Mouse (Mus musculus) layer of hippocampus, postnatal 36 days (tissue): ENCODE measurements around the gene Lman1l. TPM values are rescaled to one million over a fixed set of nuclear protein-coding genes. Genes with fewer than 3 reads are reported as not detected.
A peak's percentile ranks its signal among the peaks of the same experiment; 100 is the strongest.

Experiments
- DNase-seq, 2 experiments: peaks; one replicate each; pipeline ENCODE4 v3.0.0; 2022
- total RNA-seq, 2 experiments: library from RNA; stranded (reverse); gene quantifications; 2 replicates each; pipeline ENCODE4 v1.2.3; 2021

Lman1l gene
- total RNA-seq, 2 experiments from 2014 or later = not detected

GRCm38 (mm10) chr9:57617556-57618169 is 2.9 kb downstream of the Lman1l start:
- no peak for DNase-seq

- DNase-seq = no peak
Measured at GRCm38 (mm10) chr9:57614786-57615185, 5.8 kb downstream of the Lman1l start.

- DNase-seq = no peak
Measured at GRCm38 (mm10) chr9:57613975-57614374, 6.6 kb downstream of the Lman1l start.

- DNase-seq = no peak
Measured at GRCm38 (mm10) chr9:57612587-57612986, 8.0 kb downstream of the Lman1l start.

GRCm38 (mm10) chr9:57610359-57610826 is 10.2 kb downstream of the Lman1l start:
- no peak for DNase-seq

- no peak for DNase-seq
Measured at GRCm38 (mm10) chr9:57609803-57610202, 10.8 kb downstream of the Lman1l start.

GRCm38 (mm10) chr9:57606139-57606851 is 14.3 kb downstream of the Lman1l start, which contains the start of gene Cplx3:
Cplx3 (minus strand) TSS chr9:57606281.
- DNase-seq = no peak

- DNase-seq = no peak
Measured at GRCm38 (mm10) chr9:57605503-57605902, 15.1 kb downstream of the Lman1l start.

- no peak for DNase-seq
Measured at GRCm38 (mm10) chr9:57604875-57605274, 15.7 kb downstream of the Lman1l start.

- no peak for DNase-seq
Measured at GRCm38 (mm10) chr9:57602098-57602497, 18.5 kb downstream of the Lman1l start.

- peak; percentile 62 to 76 for DNase-seq
Measured at GRCm38 (mm10) chr9:57601353-57601706, 19.2 kb downstream of the Lman1l start.

- DNase-seq = no peak
Measured at GRCm38 (mm10) chr9:57600620-57601352, 19.8 kb downstream of the Lman1l start.

GRCm38 (mm10) chr9:57598851-57599563 is 21.6 kb downstream of the Lman1l start:
- no peak for DNase-seq

- DNase-seq = no peak
Measured at GRCm38 (mm10) chr9:57597929-57598382, 22.6 kb downstream of the Lman1l start.

GRCm38 (mm10) chr9:57597265-57597664 is 23.3 kb downstream of the Lman1l start:
- no peak for DNase-seq

- no peak for DNase-seq
Measured at GRCm38 (mm10) chr9:57594174-57594509, 26.4 kb downstream of the Lman1l start.

- DNase-seq = no peak
Measured at GRCm38 (mm10) chr9:57593454-57594173, 27.0 kb downstream of the Lman1l start.

GRCm38 (mm10) chr9:57590726-57591125 is 29.8 kb downstream of the Lman1l start:
- DNase-seq = no peak

GRCm38 (mm10) chr9:57589224-57590126 is 31.1 kb downstream of the Lman1l start, which contains the start of gene Ulk3:
Ulk3 (plus strand) TSS chr9:57589452.
- DNase-seq = peak; percentile 77 to 78

- no peak for DNase-seq
Measured at GRCm38 (mm10) chr9:57584991-57585390, 35.6 kb downstream of the Lman1l start.
